Mouse (Mus musculus): ENCODE data around the gene Gm11562. TPM values are rescaled to one million over a fixed set of nuclear protein-coding genes. Genes with fewer than 3 reads are reported as not detected.
"Not testable (repeated sequence)": the region's sequence is repeated elsewhere in the genome, so short reads cannot be mapped to it uniquely, and the experiment has no call there.

The Gm11562 gene
- total and polyA plus RNA-seq, 3 experiments, result not detected

DNA sequence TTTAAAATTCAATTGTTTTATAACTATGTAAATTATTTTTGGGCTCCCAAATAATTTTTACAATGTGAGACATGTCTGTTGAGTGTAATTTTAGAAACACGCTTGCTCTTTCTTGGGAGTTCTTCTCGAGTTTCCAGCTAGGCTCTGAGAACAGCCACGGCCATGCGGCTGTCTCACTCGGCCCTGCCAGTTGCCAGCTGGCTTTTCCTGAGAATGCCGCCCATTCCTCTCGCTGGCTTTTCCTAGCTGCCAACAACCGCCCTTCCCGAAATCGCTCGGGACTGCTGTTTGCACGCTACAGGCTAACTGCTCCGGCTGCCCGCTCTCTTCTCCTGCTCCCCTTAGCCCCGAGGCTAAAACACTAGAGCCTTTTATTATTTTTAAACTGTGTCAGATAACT, 26.2 kb upstream of the Gm11562 start:
- DNase-seq (ENCODE audit: low read depth, low spot score), result no peak
- H3K27ac ChIP-seq (ENCODE audit: control insufficient read depth, low read depth, low read length), result no peak overlapping the region
- H3K27me3 ChIP-seq (ENCODE audit: control insufficient read depth in 1 of 2, insufficient read depth in 2 of 2, low read length in 2 of 2), result no peaks in the 10 kb centered on the region
- no peaks in the 10 kb centered on the region for H3K4me1 ChIP-seq (ENCODE audit: control insufficient read depth in 1 of 2, insufficient read depth in 2 of 2, low read length in 2 of 2)
- TF ChIP-seq RCOR1 (IDR thresholded peaks at IDR 0.05; ENCODE audit: low read depth, low read length), result no peak
- no peak for TF ChIP-seq MAX (IDR thresholded peaks at IDR 0.05; ENCODE audit: low read length)
- TF ChIP-seq POLR2A (IDR thresholded peaks at IDR 0.05; ENCODE audit: control insufficient read depth in 1 of 2, insufficient read depth in 1 of 2, low read depth in 1 of 2, low read length in 2 of 2, poor library complexity in 1 of 2), result no peak
- TF ChIP-seq ZNF384 (IDR thresholded peaks at IDR 0.05; ENCODE audit: low read depth, low read length), result no peak
- no peak for TF ChIP-seq ETS1 (IDR thresholded peaks at IDR 0.05; ENCODE audit: low read depth, low read length)
- TF ChIP-seq E2F4 (IDR thresholded peaks at IDR 0.05; ENCODE audit: borderline replicate concordance, low read depth, low read length), result no peak
- TF ChIP-seq CHD1 (IDR thresholded peaks at IDR 0.05; ENCODE audit: low read depth, low read length), result no peak
- TF ChIP-seq MYC (IDR thresholded peaks at IDR 0.05; ENCODE audit: low read depth, low read length), result no peak
- no peak for TF ChIP-seq NRF1 (IDR thresholded peaks at IDR 0.05; ENCODE audit: insufficient read depth, low read depth, low read length, poor library complexity, severe bottlenecking)
- TF ChIP-seq RAD21 (IDR thresholded peaks at IDR 0.05; ENCODE audit: low read depth, low read length), result no peak
- H3K9ac ChIP-seq (ENCODE audit: control insufficient read depth, low read depth, low read length, poor library complexity, severe bottlenecking), result no peak overlapping the region
- no peaks in the 10 kb centered on the region; the same call in 1 of the 2 replicates for H3K9me3 ChIP-seq (replicated peaks; ENCODE audit: insufficient read depth, low read length)
- no peaks in the 10 kb centered on the region for H3K36me3 ChIP-seq (ENCODE audit: control insufficient read depth in 1 of 2, insufficient read depth in 2 of 2, low read length in 2 of 2)
- H3K79me2 ChIP-seq (ENCODE audit: control insufficient read depth, insufficient read depth, low read length, poor library complexity), result no peaks in the 10 kb centered on the region
- H3K4me3 ChIP-seq (ENCODE audit: control insufficient read depth in 1 of 2, insufficient read depth in 1 of 2, low read depth in 2 of 2, low read length in 2 of 2), result no peak overlapping the region

DNA sequence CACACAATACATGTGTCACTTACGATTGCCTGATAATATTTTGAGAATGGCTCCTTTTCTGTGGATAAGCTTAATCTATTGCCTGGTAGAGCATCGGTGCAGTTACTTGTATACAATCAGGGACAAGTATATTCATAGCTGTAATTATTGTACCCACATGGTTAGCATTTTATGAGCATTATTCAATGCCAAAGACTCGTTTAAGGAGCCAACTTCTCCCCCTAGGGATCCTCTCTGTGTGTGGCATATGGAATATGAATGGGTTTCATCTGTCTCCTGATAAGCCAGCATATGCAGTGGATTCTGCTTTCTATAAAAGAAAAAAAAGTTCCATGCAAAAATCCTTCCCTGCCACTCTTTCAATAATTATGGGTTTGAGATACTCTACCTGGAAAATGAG, 24.1 kb upstream of the Gm11562 start:
- Histone ChIP-seq H3K4me1 (ENCODE audit: control insufficient read depth in 1 of 2, insufficient read depth in 2 of 2, low read length in 2 of 2) (no peaks in the 10 kb centered on the region), H3K27ac (ENCODE audit: control insufficient read depth, low read depth, low read length) (no peak overlapping the region), H3K36me3 (ENCODE audit: control insufficient read depth in 1 of 2, insufficient read depth in 2 of 2, low read length in 2 of 2) (no peaks in the 10 kb centered on the region), H3K4me3 (ENCODE audit: control insufficient read depth in 1 of 2, insufficient read depth in 1 of 2, low read depth in 2 of 2, low read length in 2 of 2) (no peak overlapping the region), H3K27me3 (ENCODE audit: control insufficient read depth in 1 of 2, insufficient read depth in 2 of 2, low read length in 2 of 2) (no peaks in the 10 kb centered on the region), H3K79me2 (ENCODE audit: control insufficient read depth, insufficient read depth, low read length, poor library complexity) (no peaks in the 10 kb centered on the region), H3K9me3 (replicated peaks; ENCODE audit: insufficient read depth, low read length) (no peaks in the 10 kb centered on the region; the same call in 1 of the 2 replicates), H3K9ac (ENCODE audit: control insufficient read depth, low read depth, low read length, poor library complexity, severe bottlenecking) (no peak overlapping the region)
- DNase-seq (ENCODE audit: low read depth, low spot score), result no peak
- TF ChIP-seq E2F4 (IDR thresholded peaks at IDR 0.05; ENCODE audit: borderline replicate concordance, low read depth, low read length) (no peak), NRF1 (IDR thresholded peaks at IDR 0.05; ENCODE audit: insufficient read depth, low read depth, low read length, poor library complexity, severe bottlenecking) (no peak), MXI1 (IDR thresholded peaks at IDR 0.05; ENCODE audit: low read depth, low read length) (no peak), MYC (IDR thresholded peaks at IDR 0.05; ENCODE audit: low read depth, low read length) (no peak), USF2 (IDR thresholded peaks at IDR 0.05; ENCODE audit: borderline replicate concordance in 1 of 2, insufficient read depth in 1 of 2, low read depth in 1 of 2, low read length in 2 of 2) (no peak), SMC3 (IDR thresholded peaks at IDR 0.05; ENCODE audit: low read depth, low read length) (no peak), MEF2A (IDR thresholded peaks at IDR 0.05; ENCODE audit: extremely low read depth, insufficient replicate concordance, low read depth, low read length, poor library complexity, severe bottlenecking) (no peak), NELFE (IDR thresholded peaks at IDR 0.05; ENCODE audit: low read depth, low read length) (no peak), JUND (IDR thresholded peaks at IDR 0.05; ENCODE audit: low read depth, low read length) (no peak), TBP (IDR thresholded peaks at IDR 0.05; ENCODE audit: low read depth, low read length) (no peak), POLR2AphosphoS5 (IDR thresholded peaks at IDR 0.05; ENCODE audit: borderline replicate concordance, low read depth, low read length) (no peak), GABPA (IDR thresholded peaks at IDR 0.05; ENCODE audit: low read depth, low read length) (no peak), ZMIZ1 (IDR thresholded peaks at IDR 0.05; ENCODE audit: low read depth, low read length) (no peak), ETS1 (IDR thresholded peaks at IDR 0.05; ENCODE audit: low read depth, low read length) (no peak), POLR2AphosphoS2 (IDR thresholded peaks at IDR 0.05; ENCODE audit: low read length) (no peak), HCFC1 (IDR thresholded peaks at IDR 0.05; ENCODE audit: low read depth, low read length) (no peak)

- H3K27ac ChIP-seq (ENCODE audit: control insufficient read depth, low read depth, low read length); H3K79me2 ChIP-seq (ENCODE audit: control insufficient read depth, insufficient read depth, low read length, poor library complexity); H3K9me3 ChIP-seq (replicated peaks; ENCODE audit: insufficient read depth, low read length); H3K4me3 ChIP-seq (ENCODE audit: control insufficient read depth in 1 of 2, insufficient read depth in 1 of 2, low read depth in 2 of 2, low read length in 2 of 2); H3K27me3 ChIP-seq (ENCODE audit: control insufficient read depth in 1 of 2, insufficient read depth in 2 of 2, low read length in 2 of 2); H3K4me1 ChIP-seq (ENCODE audit: control insufficient read depth in 1 of 2, insufficient read depth in 2 of 2, low read length in 2 of 2); H3K36me3 ChIP-seq (ENCODE audit: control insufficient read depth in 1 of 2, insufficient read depth in 2 of 2, low read length in 2 of 2); H3K9ac ChIP-seq (ENCODE audit: control insufficient read depth, low read depth, low read length, poor library complexity, severe bottlenecking); DNase-seq (ENCODE audit: low read depth, low spot score): not testable (repeated sequence)
These were observed 23.5 kb upstream of the Gm11562 start, which contains the start of gene Krtap4-7 for GRCm38 (mm10) chr11:99643635-99644139. Gene Krtap4-7, minus strand, starts transcription at chr11:99644089.
